Mouse (Mus musculus) brain, adult 2 months (tissue): ENCODE measurements around the gene Olfr193.
"Not testable (repeated sequence)": the region's sequence is repeated elsewhere in the genome, so short reads cannot be mapped to it uniquely, and the experiment has no call there.

ENCODE experiments used
- DNase-seq: peaks from one replicate; pipeline ENCODE4 v3.0.0; 2011; ENCODE audit warnings: low read depth, low spot score

Gene Olfr193

GRCm38 (mm10) chr16:59111781-59112180 is at the start of gene Olfr193:
Gene Olfr193 (minus strand): TSS chr16:59111881.
- DNase-seq: no peak

- DNase-seq: no peak
These were observed 40.3 kb upstream of the Olfr193 start for GRCm38 (mm10) chr16:59151996-59152395.

GRCm38 (mm10) chr16:59146746-59147145 is 35.1 kb upstream of the Olfr193 start, which contains the start of gene Olfr195:
Gene Olfr195 (plus strand): TSS chr16:59147046.
- no peak for DNase-seq

- DNase-seq: no peak
These were observed 29.4 kb upstream of the Olfr193 start for GRCm38 (mm10) chr16:59141105-59141504.

- peak; percentile 31 for DNase-seq
These were observed 19.1 kb upstream of the Olfr193 start for GRCm38 (mm10) chr16:59130740-59131139.

GRCm38 (mm10) chr16:59120969-59121368 is 9.3 kb upstream of the Olfr193 start, which contains the start of gene Olfr194:
Gene Olfr194 (minus strand): TSS chr16:59121069.
- no peak for DNase-seq

- DNase-seq: peak; percentile 10
These were observed 3.2 kb downstream of the Olfr193 start for GRCm38 (mm10) chr16:59108522-59108921.

DNA sequence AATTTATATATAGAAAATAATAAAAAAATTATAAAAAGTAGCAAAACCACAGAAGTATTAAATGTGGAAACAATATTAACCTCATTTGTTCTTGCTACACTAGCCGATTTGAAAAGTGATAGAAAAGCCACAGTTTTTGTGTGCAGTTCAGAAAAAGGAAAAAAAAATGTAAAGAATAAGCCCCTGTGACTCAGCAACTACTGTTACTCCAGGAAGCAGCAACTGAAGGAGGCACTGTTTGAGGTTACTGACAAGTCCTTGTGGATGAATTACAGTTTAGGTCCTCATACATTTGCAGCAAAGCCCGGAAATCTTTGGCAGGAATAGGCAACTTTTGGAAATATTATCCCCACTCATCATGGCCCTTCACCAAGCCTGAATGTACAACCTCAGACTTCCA is 6.4 kb downstream of the Olfr193 start:
- no peak for DNase-seq

DNA sequence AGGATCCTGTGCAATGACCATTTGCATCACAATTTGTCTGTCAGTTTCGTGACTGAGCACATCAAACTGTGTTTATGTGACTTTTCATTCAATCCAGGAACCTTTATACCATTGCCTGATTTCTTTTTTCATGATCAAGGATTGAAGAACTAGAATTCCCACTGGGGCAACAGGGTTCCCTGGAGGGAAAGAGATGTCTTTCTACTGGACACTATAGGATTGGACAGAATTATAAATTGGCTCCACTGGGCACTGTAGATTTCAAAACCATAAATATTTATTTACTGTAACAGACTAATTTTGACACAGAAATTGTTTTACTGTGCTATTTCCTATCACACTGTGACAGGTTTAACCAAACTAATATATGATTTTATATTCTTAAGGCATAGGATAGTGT is 22.0 kb downstream of the Olfr193 start, which contains the start of gene Olfr191:
Olfr191 (minus strand) TSS at position 101 of the 400 bp plus-strand sequence.
- DNase-seq: not testable (repeated sequence)

DNA sequence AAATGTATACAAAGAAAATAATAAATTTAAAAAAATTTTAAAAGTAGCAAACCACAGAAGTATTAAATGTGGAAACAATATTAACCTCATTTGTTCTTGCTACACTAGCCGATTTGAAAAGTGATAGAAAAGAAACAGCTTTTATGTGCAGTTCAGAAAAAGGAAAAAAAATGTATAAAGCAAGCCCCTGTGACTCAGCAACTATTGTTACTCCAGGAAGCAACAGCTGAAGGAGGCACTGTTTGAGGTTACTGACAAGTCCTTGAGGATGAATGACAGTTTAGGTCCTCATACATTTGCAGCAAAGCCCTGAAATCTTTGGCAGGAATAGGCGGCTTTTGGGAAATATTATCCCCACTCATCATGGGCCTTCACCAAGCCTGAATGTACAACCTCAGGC is 30.6 kb downstream of the Olfr193 start:
- DNase-seq: not testable (repeated sequence)

DNA sequence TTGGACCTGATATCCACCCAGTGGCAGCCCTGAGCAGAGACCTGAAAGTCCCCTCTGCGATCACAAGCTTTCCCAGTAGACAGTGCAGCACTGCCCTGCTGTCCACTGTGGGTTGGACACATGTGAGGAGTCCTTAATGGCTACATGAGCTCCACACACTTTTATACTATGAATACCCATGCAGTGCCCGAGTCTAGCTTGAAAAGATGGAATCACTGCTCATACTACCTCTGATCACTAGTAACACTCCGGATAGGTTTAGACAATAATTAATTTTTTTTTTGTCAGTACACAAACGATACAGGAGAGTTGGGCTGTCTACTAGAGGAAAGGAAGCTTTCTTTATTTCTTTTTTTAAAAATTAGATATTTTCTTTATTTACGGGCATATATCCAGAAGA is 33.8 kb downstream of the Olfr193 start, which contains the start of gene Olfr190:
Olfr190 (minus strand) TSS at position 101 of the 400 bp plus-strand sequence.
- no peak for DNase-seq

DNA sequence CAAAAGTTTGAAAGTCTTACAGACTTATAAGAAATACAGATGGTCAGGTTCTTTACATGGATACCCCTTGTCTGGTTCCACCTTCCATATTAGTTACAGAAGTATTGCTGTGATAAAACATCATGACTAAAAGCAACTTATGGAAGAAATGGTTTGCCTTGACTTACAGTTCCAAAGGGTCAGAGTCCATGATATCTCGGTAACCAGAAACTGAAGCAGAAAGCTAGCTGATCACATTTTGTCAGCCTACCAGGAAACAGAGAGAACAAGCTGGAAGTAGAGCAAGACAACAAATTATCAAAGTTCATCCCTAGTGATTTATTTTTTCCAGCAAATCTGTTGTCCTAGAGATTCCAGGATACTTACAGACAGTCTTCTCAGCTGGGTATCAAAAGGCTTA is 38.2 kb downstream of the Olfr193 start:
- DNase-seq: no peak

DNA sequence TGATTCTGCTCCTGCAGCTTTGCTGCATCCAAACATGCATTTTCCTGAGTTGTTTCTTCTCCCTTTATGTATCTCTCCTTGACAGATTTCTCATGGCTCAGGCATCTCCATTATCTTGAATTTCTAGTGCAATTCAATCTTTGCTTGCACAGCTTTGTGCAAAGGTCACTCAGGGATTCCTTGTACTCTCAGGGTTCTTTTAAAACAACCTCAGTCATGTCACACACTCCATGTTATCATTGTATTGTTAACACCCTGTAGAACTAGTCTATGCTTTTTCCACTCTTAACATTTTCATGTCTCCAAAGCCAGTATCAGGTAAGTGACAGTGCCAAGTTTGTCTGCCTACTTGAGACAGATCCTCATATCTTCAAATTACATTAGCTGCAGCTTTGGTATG is 39.9 kb downstream of the Olfr193 start:
- DNase-seq: no peak

DNA sequence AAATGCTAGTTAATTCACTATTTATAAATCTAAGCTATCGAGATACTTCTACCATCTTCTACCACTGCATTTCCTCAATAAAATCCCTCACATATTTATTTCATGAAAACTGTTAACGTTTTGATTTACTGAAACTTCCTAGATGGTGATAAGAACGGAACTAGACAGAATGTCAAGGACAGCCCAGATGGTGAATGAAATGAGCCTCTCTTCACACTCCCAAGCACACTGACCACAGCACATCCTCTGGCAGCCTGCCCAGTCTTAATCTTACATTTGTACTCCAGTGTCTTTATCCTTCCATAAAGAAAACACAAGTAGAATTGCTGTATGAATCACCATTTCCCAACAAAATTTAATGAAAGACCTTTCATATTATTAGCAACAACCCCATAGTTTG is 49.3 kb downstream of the Olfr193 start:
- peak; percentile 9 for DNase-seq
